Mouse (Mus musculus) lung, adult 2 months (tissue): ENCODE results near the gene Msantd1.

Experiments used
- CTCF ChIP-seq: fragments of 200-500 bp; IDR thresholded peaks from 2 replicates; pipeline ENCODE4 v1.5.1; 2011; ENCODE audit warnings: mild to moderate bottlenecking, low read length, control low read depth; ENCODE audit not compliant: insufficient read depth
- POLR2A ChIP-seq: fragments of 200-500 bp; IDR thresholded peaks from 2 replicates; pipeline ENCODE4 v1.6.1; 2011; ENCODE audit warnings: low read depth, mild to moderate bottlenecking, control low read depth, low read length, borderline replicate concordance; ENCODE audit errors: extremely low read depth

GRCm38 (mm10) chr5:34968386-34968785 is 60.6 kb downstream of the Msantd1 start:
- TF ChIP-seq CTCF (no peak), POLR2A (no peak)
